Mouse (Mus musculus) liver, embryonic 13.5 days (tissue): Measurements from ENCODE around the gene Slc22a4. TPM values are rescaled to one million over a fixed set of nuclear protein-coding genes. Genes with fewer than 3 reads are reported as not detected.

Experiments
- ATAC-seq: fragments of 200-750 bp; cut with Nextera tagmentation; 2 replicates; pipeline ENCODE4 v1.8.0; 2017; ENCODE audit warnings: low read depth, mild to moderate bottlenecking, moderate number of reproducible peaks, moderate library complexity
- DNase-seq: peaks from one replicate; pipeline ENCODE4 v3.0.0; 2022
- H3K27ac ChIP-seq: fragments of 300-500 bp; sonication (generic); 2 replicates; pipeline ENCODE4 v1.5.1; 2015; ENCODE audit warnings: moderate library complexity, mild to moderate bottlenecking, inconsistent platforms
- H3K27me3 ChIP-seq: fragments of 300-500 bp; sonication (generic); 2 replicates; pipeline ENCODE4 v1.6.1; 2015; ENCODE audit warnings: mild to moderate bottlenecking, inconsistent platforms
- H3K36me3 ChIP-seq: fragments of 300-500 bp; sonication (generic); 2 replicates; pipeline ENCODE4 v1.6.1; 2015; ENCODE audit warnings: mild to moderate bottlenecking, inconsistent platforms
- H3K4me1 ChIP-seq: fragments of 300-500 bp; sonication (generic); replicated peaks from 2 replicates; pipeline ENCODE4 v1.6.1; 2015; ENCODE audit warnings: inconsistent platforms
- H3K4me2 ChIP-seq: fragments of 300-500 bp; sonication (generic); 2 replicates; pipeline ENCODE4 v1.6.1; 2015; ENCODE audit warnings: inconsistent platforms, mild to moderate bottlenecking, moderate library complexity
- H3K4me3 ChIP-seq: fragments of 300-500 bp; sonication (generic); replicated peaks from 2 replicates; pipeline ENCODE4 v1.5.1; 2015; ENCODE audit warnings: mild to moderate bottlenecking, inconsistent platforms
- H3K9ac ChIP-seq: fragments of 300-500 bp; sonication (generic); 2 replicates; pipeline ENCODE4 v1.6.1; 2015; ENCODE audit warnings: mild to moderate bottlenecking, inconsistent platforms
- H3K9me3 ChIP-seq: fragments of 300-500 bp; sonication (generic); replicated peaks from 2 replicates; pipeline ENCODE4 v1.6.1; 2016; ENCODE audit warnings: inconsistent platforms
- WGBS: fragments of 180-500 bp; shearing (Covaris S2); methylation state at CpG from one replicate; pipeline ENCODE4 v1.1.7; 2015; ENCODE audit not compliant: insufficient replicate concordance; 5-methylcytosine and 5-hydroxymethylcytosine counted together
- polyA plus RNA-seq: library from polyadenylated mRNA; unstranded; fragments of >200 nt; fragmentation: Nextera tagmentation; extraction: Ambion mirVana; gene quantifications from 2 replicates; pipeline ENCODE4 v1.2.1, GENCODE M21; 2015

Gene Slc22a4
- polyA plus RNA-seq, result 33.7 and 33.9 TPM in 2 replicates

GRCm38 (mm10) chr11:54028044-54028951 lies at the start of gene Slc22a4:
Slc22a4 (minus strand) TSS chr11:54028090.
- 3% methylated on average over 61 of the region's 61 CpGs for WGBS
- H3K27me3 ChIP-seq, result no peaks in the 10 kb centered on the region
- peak within 1 kb of the TSS; percentile 74 for H3K4me3 ChIP-seq
- H3K36me3 ChIP-seq, result peaks cover 21% of the 10 kb centered on the region
- ATAC-seq, result peak; percentile 82
- H3K9me3 ChIP-seq, result no peaks in the 10 kb centered on the region
- H3K4me2 ChIP-seq, result peak within 1 kb of the TSS; percentile 85
- DNase-seq, result peak; percentile 90
- peaks cover 48% of the 10 kb centered on the region for H3K4me1 ChIP-seq
- peak within 1 kb of the TSS; percentile 89 for H3K9ac ChIP-seq
- peak within 1 kb of the TSS; percentile 98 for H3K27ac ChIP-seq

- Histone ChIP-seq H3K9ac (no peak overlapping the region), H3K36me3 (no peaks in the 10 kb centered on the region), H3K4me1 (no peaks in the 10 kb centered on the region), H3K9me3 (no peaks in the 10 kb centered on the region), H3K27ac (no peak overlapping the region), H3K4me2 (no peak overlapping the region), H3K27me3 (peaks cover 40% of the 10 kb centered on the region), H3K4me3 (no peak overlapping the region)
- no peak for DNase-seq
- WGBS, result 81% methylated on average over 1 of the region's 1 CpGs
- ATAC-seq, result no peak
These were observed 48.2 kb upstream of the Slc22a4 start for GRCm38 (mm10) chr11:54076101-54076500.

- DNase-seq (no peak), ATAC-seq (no peak)
- H3K4me1 ChIP-seq, result no peaks in the 10 kb centered on the region
- peaks cover 48% of the 10 kb centered on the region for H3K27me3 ChIP-seq
- no peak overlapping the region for H3K27ac ChIP-seq
- 75% methylated on average over 6 of the region's 6 CpGs for WGBS
- H3K36me3 ChIP-seq, result no peaks in the 10 kb centered on the region
- no peak overlapping the region for H3K4me2 ChIP-seq
- no peak overlapping the region for H3K4me3 ChIP-seq
- H3K9ac ChIP-seq, result no peak overlapping the region
- no peaks in the 10 kb centered on the region for H3K9me3 ChIP-seq
These were observed 47.5 kb upstream of the Slc22a4 start for GRCm38 (mm10) chr11:54075353-54075752.

GRCm38 (mm10) chr11:54073291-54073690 lies 45.4 kb upstream of the Slc22a4 start:
- ATAC-seq (no peak), DNase-seq (no peak)
- H3K27ac ChIP-seq, result no peak overlapping the region
- H3K9ac ChIP-seq, result no peak overlapping the region
- no peak overlapping the region for H3K4me3 ChIP-seq
- H3K4me2 ChIP-seq, result no peak overlapping the region
- H3K36me3 ChIP-seq, result no peaks in the 10 kb centered on the region
- H3K4me1 ChIP-seq, result peaks cover 4% of the 10 kb centered on the region; the same call in 1 of the 2 replicates
- H3K27me3 ChIP-seq, result peaks cover 68% of the 10 kb centered on the region
- 27% methylated on average over 4 of the region's 4 CpGs for WGBS
- no peaks in the 10 kb centered on the region for H3K9me3 ChIP-seq

- H3K27ac ChIP-seq, result no peak overlapping the region
- H3K36me3 ChIP-seq, result no peaks in the 10 kb centered on the region
- 65% methylated on average over 5 of the region's 5 CpGs for whole genome bisulfite sequencing
- no peak overlapping the region for H3K9ac ChIP-seq
- no peak overlapping the region for H3K4me3 ChIP-seq
- ATAC-seq, result no peak
- H3K4me1 ChIP-seq, result peaks cover 6% of the 10 kb centered on the region; the same call in 1 of the 2 replicates
- DNase-seq, result no peak
- H3K9me3 ChIP-seq, result no peaks in the 10 kb centered on the region
- no peak overlapping the region for H3K4me2 ChIP-seq
- H3K27me3 ChIP-seq, result peaks cover 82% of the 10 kb centered on the region
These were observed 44.0 kb upstream of the Slc22a4 start for GRCm38 (mm10) chr11:54071726-54072445.

- ATAC-seq, result no peak
- peaks cover 11% of the 10 kb centered on the region for H3K4me1 ChIP-seq
- H3K4me2 ChIP-seq, result peak within 1 kb of the TSS; percentile 68
- peak within 1 kb of the TSS; percentile 52 for H3K4me3 ChIP-seq
- peaks cover 84% of the 10 kb centered on the region for H3K27me3 ChIP-seq
- H3K27ac ChIP-seq, result no peak within 1 kb of the TSS
- H3K9me3 ChIP-seq, result no peaks in the 10 kb centered on the region
- H3K36me3 ChIP-seq, result no peaks in the 10 kb centered on the region
- peak within 1 kb of the TSS; percentile 49 for H3K9ac ChIP-seq
- 2% methylated on average over 56 of the region's 61 CpGs for WGBS
- DNase-seq, result no peak
These were observed 40.9 kb upstream of the Slc22a4 start, which contains the start of gene Pdlim4 for GRCm38 (mm10) chr11:54068520-54069371. Pdlim4 (minus strand) TSS chr11:54069014.

GRCm38 (mm10) chr11:54067996-54068519 lies 40.2 kb upstream of the Slc22a4 start:
- H3K4me2 ChIP-seq, result peak overlapping the region; percentile 68
- peaks cover 11% of the 10 kb centered on the region for H3K4me1 ChIP-seq
- WGBS, result 11% methylated on average over 4 of the region's 4 CpGs
- H3K9me3 ChIP-seq, result no peaks in the 10 kb centered on the region
- DNase-seq (no peak), ATAC-seq (no peak)
- H3K36me3 ChIP-seq, result no peaks in the 10 kb centered on the region
- no peak overlapping the region; the same call in 1 of the 2 replicates for H3K9ac ChIP-seq
- H3K27me3 ChIP-seq, result peaks cover 78% of the 10 kb centered on the region
- H3K4me3 ChIP-seq, result no peak overlapping the region
- no peak overlapping the region for H3K27ac ChIP-seq

GRCm38 (mm10) chr11:54067318-54067995 lies 39.6 kb upstream of the Slc22a4 start:
- no peaks in the 10 kb centered on the region for H3K36me3 ChIP-seq
- peaks cover 11% of the 10 kb centered on the region for H3K4me1 ChIP-seq
- WGBS, result 42% methylated on average over 12 of the region's 12 CpGs
- peak overlapping the region; percentile 68; the same call in 1 of the 2 replicates for H3K4me2 ChIP-seq
- ATAC-seq (no peak), DNase-seq (no peak)
- H3K27ac ChIP-seq, result no peak overlapping the region
- no peaks in the 10 kb centered on the region for H3K9me3 ChIP-seq
- H3K9ac ChIP-seq, result no peak overlapping the region
- peaks cover 72% of the 10 kb centered on the region for H3K27me3 ChIP-seq
- H3K4me3 ChIP-seq, result no peak overlapping the region

GRCm38 (mm10) chr11:54066400-54066799 lies 38.5 kb upstream of the Slc22a4 start:
- H3K9me3 ChIP-seq, result no peaks in the 10 kb centered on the region
- H3K4me2 ChIP-seq, result no peak overlapping the region
- DNase-seq, result no peak
- no peaks in the 10 kb centered on the region for H3K36me3 ChIP-seq
- no peak overlapping the region for H3K27ac ChIP-seq
- H3K4me1 ChIP-seq, result peaks cover 11% of the 10 kb centered on the region
- no peak overlapping the region for H3K4me3 ChIP-seq
- ATAC-seq, result no peak
- no peak overlapping the region for H3K9ac ChIP-seq
- WGBS, result 54% methylated on average over 5 of the region's 5 CpGs
- peaks cover 66% of the 10 kb centered on the region for H3K27me3 ChIP-seq

GRCm38 (mm10) chr11:54065915-54066178 lies 38.0 kb upstream of the Slc22a4 start:
- Histone ChIP-seq H3K4me2 (no peak overlapping the region), H3K4me1 (peaks cover 11% of the 10 kb centered on the region), H3K36me3 (no peaks in the 10 kb centered on the region), H3K27me3 (peaks cover 60% of the 10 kb centered on the region), H3K9ac (no peak overlapping the region), H3K4me3 (no peak overlapping the region), H3K27ac (no peak overlapping the region), H3K9me3 (no peaks in the 10 kb centered on the region)
- 61% methylated on average over 4 of the region's 4 CpGs for WGBS
- ATAC-seq, result no peak
- no peak for DNase-seq
